Mouse (Mus musculus): ENCODE data around the gene Tfap2b.

Gene Tfap2b

GRCm38 (mm10) chr1:19208641-19209358 is at the start of gene Tfap2b:
Gene Tfap2b (plus strand): TSS chr1:19208914.
- DNase-seq: no peak

- DNase-seq: peak; percentile 19 to 28
These were observed 29.8 kb upstream of the Tfap2b start for GRCm38 (mm10) chr1:19178742-19179397.

- DNase-seq: no peak
These were observed 3.1 kb upstream of the Tfap2b start for GRCm38 (mm10) chr1:19205649-19206048.

DNA sequence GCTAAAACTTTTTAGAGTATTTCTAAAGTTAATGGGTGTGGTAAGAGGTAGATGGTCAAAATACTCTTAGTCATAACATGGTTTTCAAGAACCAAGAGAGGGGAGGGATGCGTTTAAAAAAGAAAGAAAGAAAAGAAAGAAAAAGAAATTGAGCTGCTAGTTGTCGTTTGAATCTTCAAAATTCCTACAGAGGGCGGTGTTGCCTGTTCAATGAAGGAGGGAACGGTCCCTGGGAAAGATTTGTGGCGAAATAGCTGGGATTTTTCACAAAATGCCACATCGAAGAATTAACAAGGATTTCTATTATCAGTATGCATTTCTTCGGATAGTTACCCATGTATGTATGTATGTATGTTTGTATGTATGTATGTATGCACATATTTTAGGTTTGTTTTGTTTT is 2.5 kb upstream of the Tfap2b start:
- no peak for DNase-seq

DNA sequence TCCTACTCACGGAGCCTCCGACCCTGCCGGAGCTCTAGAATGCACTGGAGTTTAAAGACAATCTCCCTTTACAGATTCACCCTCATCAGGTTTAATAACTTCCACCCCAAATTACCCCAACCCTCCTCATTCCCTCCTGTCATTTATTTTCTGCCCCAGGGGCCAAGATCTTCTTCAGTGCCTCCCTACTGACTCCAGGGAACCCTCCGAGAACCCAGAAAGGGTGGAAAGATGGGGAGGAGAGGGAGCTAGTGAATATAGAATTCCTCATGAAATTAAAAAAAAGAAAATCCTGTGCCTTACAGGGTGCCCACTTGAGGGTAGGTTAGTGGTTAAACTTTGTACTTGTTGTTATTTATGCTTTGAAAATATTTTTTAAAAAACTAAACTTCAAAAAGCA is 1.1 kb upstream of the Tfap2b start:
- no peak for DNase-seq

GRCm38 (mm10) chr1:19209359-19209745 is 638 bp downstream of the Tfap2b start:
- no peak for DNase-seq

DNA sequence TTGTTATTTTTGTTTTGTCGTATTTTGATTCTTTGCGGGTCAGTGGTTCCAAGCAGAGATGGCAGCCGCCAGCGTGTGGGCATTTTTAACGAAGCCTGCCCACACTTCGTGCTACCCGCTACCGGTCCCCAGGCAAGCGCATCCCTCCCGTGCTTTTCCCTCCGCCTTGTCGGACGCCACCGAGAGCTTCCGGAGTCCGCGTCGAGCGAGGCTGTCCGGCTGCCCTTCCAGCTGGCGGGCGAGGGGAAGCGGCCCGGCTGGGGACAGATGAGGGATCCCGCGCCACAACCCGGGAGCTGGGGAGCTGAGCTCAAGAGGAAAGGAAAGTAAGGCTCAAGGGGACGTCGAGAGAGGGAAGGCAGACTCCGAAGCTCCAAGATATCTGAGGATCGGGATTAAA is 1.1 kb downstream of the Tfap2b start:
- no peak for DNase-seq

- no peak for DNase-seq
These were observed 1.7 kb downstream of the Tfap2b start for GRCm38 (mm10) chr1:19210215-19211032.

GRCm38 (mm10) chr1:19211033-19211405 is 2.3 kb downstream of the Tfap2b start:
- DNase-seq: no peak

GRCm38 (mm10) chr1:19211546-19212154 is 2.9 kb downstream of the Tfap2b start:
- no peak for DNase-seq

- no peak for DNase-seq
These were observed 4.0 kb downstream of the Tfap2b start for GRCm38 (mm10) chr1:19212691-19213090.

DNA sequence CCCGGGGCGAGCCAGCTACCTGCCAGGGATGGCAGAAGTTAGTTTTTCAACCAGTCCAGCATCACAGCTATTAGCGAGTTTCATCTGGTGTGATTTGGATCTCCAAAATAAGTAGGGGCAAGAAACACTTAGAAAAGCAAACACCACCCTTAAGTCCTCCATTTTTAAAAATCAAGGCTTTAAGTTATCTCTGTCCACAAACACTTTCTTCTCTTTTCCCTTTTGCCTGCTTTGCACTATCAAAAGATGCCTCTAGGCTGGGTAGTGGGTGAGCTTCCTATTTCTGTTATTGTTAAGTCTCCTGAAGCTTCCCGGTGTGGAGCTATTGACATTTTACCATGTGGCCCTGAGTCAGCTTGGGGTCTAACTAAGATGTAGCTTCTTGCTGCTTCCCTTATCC is 4.5 kb downstream of the Tfap2b start:
- no peak for DNase-seq

DNA sequence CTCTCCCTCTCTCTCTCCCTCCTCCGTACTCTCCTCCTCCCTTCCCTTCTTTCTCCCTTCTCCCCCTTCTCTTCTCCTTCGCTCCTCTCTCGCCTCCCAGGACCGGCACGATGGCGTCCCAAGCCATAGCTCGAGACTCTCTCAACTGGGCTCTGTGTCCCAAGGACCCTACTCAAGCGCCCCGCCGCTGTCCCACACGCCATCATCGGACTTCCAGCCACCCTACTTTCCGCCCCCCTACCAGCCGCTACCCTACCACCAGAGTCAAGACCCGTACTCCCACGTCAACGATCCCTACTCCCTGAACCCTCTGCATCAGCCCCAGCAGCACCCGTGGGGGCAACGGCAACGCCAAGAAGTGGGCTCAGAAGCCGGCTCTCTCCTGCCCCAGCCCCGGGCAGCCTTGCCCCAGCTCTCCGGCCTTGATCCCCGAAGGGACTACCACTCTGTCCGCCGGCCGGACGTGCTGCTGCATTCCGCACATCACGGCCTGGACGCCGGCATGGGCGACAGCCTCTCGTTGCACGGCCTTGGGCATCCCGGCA is 5.2 kb downstream of the Tfap2b start:
- DNase-seq: no peak

DNA sequence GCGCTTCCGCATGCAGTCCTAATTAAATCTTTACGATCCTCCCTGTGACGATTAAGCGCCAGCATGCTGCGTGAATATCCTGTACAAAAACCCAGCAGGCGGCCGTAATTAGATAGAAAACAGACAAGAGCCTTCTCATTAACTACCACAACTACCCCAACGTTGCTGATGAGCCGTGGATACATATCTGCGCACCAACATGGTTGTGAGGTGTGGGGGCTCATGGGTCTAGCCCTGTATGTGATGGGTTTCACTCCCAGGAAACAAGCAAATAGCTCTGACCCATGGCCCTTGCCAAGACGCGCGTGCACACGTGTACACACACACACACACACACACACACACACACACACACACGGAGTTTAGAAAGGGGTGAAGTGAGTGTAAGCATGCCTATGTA is 8.7 kb downstream of the Tfap2b start:
- no peak for DNase-seq

GRCm38 (mm10) chr1:19218221-19218620 is 9.5 kb downstream of the Tfap2b start:
- DNase-seq: no peak

- no peak for DNase-seq
These were observed 10.7 kb downstream of the Tfap2b start for GRCm38 (mm10) chr1:19219381-19219780.

DNA sequence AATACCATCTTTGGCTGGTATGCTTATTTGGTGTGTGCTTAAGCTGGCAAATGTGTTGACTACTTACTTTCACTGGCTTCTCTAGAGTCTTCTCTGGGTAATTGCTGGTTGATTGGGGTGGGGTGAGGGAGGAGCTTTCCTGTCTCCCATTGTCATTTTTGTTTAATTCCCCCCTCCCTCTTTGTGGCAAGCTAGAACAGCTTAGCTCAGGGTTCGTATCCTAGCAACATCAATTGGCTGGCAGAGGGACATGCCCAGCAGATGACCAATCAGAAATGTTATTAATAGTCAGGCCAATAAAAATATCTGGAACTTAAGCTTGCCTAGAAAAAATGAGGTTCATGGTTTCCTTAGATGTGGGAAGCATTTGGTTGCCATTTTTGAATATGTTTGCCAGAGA is 11.8 kb downstream of the Tfap2b start:
- DNase-seq: no peak

GRCm38 (mm10) chr1:19221601-19222000 is 12.9 kb downstream of the Tfap2b start:
- no peak for DNase-seq

DNA sequence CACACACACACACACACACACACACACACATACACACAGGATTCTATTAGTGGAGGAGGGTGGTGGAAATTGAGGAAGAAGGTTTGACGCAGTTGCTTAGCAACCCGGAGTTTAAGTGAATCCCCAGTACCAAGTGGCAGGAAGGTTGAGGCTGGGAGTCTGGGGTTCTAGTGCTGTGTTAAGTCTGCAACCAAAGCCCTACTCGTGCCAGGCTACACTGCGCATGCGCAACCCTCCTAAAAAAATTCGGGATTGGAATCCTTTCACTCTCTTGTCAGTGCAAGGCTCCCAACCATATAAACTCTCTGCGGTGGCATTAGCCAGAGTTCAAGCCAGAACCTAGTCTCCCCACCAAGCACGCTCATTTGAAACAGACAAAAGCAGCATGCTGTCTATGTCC is 18.0 kb downstream of the Tfap2b start:
- DNase-seq: no peak

GRCm38 (mm10) chr1:19230926-19231573 is 22.3 kb downstream of the Tfap2b start:
- no peak for DNase-seq

- DNase-seq: no peak
These were observed 22.9 kb downstream of the Tfap2b start for GRCm38 (mm10) chr1:19231574-19232080.

DNA sequence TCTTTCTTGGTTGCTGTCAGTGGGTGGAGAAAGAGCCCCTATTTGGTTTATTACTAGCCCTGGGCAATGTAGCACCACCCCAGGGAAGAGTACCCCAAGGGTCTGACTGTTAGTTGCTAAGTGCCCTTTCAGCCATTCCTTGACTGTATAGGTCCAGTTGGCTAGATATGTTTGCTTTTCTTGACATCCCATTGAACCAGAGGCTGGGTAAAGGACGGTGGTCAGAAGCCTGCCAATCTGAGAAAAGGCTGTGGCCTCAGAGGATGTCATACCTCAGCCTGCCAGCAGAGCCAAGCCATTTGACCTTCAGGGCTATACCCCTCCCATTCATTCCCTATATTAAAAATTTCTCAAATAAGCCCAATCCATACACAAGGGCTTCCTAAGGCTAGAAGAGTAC is 24.0 kb downstream of the Tfap2b start:
- DNase-seq: no peak

All from cerebellum, adult 18-20 months (tissue).